Mouse (Mus musculus) lung, embryonic 16.5 days (tissue): Measurements from ENCODE around the gene Zfp846. TPM values are rescaled to one million over a fixed set of nuclear protein-coding genes. Genes with fewer than 3 reads are reported as not detected.
"Not testable (repeated sequence)": the region's sequence is repeated elsewhere in the genome, so short reads cannot be mapped to it uniquely, and the experiment has no call there.

Experiments
- ATAC-seq: fragments of 200-750 bp; cut with Nextera tagmentation; 2 replicates; pipeline ENCODE4 v1.8.0; 2017; ENCODE audit warnings: low read depth, mild to moderate bottlenecking, moderate library complexity
- H3K27ac ChIP-seq: fragments of 300-500 bp; sonication (generic); 2 replicates; pipeline ENCODE4 v1.5.1; 2014; ENCODE audit warnings: mild to moderate bottlenecking, control low read depth, low read length
- H3K27me3 ChIP-seq: fragments of 300-500 bp; sonication (generic); 2 replicates; pipeline ENCODE4 v1.6.1; 2014; ENCODE audit warnings: low read depth, low read length, mixed read lengths; ENCODE audit not compliant: control insufficient read depth, insufficient read depth
- H3K36me3 ChIP-seq: fragments of 300-500 bp; sonication (generic); 2 replicates; pipeline ENCODE4 v1.6.1; 2014; ENCODE audit warnings: low read length; ENCODE audit not compliant: control insufficient read depth, insufficient read depth
- H3K4me1 ChIP-seq: fragments of 300-500 bp; sonication (generic); replicated peaks from 2 replicates; pipeline ENCODE4 v1.6.1; 2014; ENCODE audit warnings: low read length, mixed read lengths; ENCODE audit not compliant: control insufficient read depth, insufficient read depth
- H3K4me2 ChIP-seq: fragments of 300-500 bp; sonication (generic); 2 replicates; pipeline ENCODE4 v1.6.1; 2014; ENCODE audit warnings: low read depth, low read length, control low read depth
- H3K4me3 ChIP-seq: fragments of 300-500 bp; sonication (generic); 2 replicates; pipeline ENCODE4 v1.5.1; 2014; ENCODE audit warnings: mild to moderate bottlenecking, low read length, control low read depth
- H3K9ac ChIP-seq: fragments of 300-500 bp; sonication (generic); 2 replicates; pipeline ENCODE4 v1.6.1; 2014; ENCODE audit warnings: low read length, control low read depth
- H3K9me3 ChIP-seq: fragments of 300-500 bp; sonication (generic); 2 replicates; pipeline ENCODE4 v1.6.1; 2016; ENCODE audit warnings: low read length; ENCODE audit not compliant: control insufficient read depth
- WGBS: fragments of 180-500 bp; shearing (Covaris S2); extraction: QIAGEN DNeasy Blood & Tissue Kit; methylation state at CpG from one replicate; pipeline ENCODE4 v1.1.7; 2014; 5-methylcytosine and 5-hydroxymethylcytosine counted together
- polyA plus RNA-seq: library from polyadenylated mRNA; unstranded; fragments of >200 nt; fragmentation: Nextera tagmentation; extraction: Ambion mirVana; gene quantifications from 2 replicates; pipeline ENCODE4 v1.2.1, GENCODE M21; 2015

The Zfp846 gene
- polyA plus RNA-seq, 1 experiment from 2014 or later = 18.1 TPM

- 85% methylated on average over 2 of the region's 2 CpGs for WGBS
- Histone ChIP-seq H3K36me3 (no peaks in the 10 kb centered on the region), H3K9me3 (no peaks in the 10 kb centered on the region; the same call in 1 of the 2 replicates), H3K4me3 (no peak overlapping the region), H3K27me3 (no peaks in the 10 kb centered on the region), H3K4me1 (no peaks in the 10 kb centered on the region), H3K27ac (no peak overlapping the region), H3K9ac (no peak overlapping the region), H3K4me2 (no peak overlapping the region)
- no peak for ATAC-seq
Measured at GRCm38 (mm10) chr9:20631332-20631731, 50.2 kb downstream of the Zfp846 start.

GRCm38 (mm10) chr9:20635676-20636075 is 54.6 kb downstream of the Zfp846 start:
- H3K4me2 ChIP-seq = not testable (repeated sequence)
- 86% methylated on average over 8 of the region's 8 CpGs for WGBS

DNA sequence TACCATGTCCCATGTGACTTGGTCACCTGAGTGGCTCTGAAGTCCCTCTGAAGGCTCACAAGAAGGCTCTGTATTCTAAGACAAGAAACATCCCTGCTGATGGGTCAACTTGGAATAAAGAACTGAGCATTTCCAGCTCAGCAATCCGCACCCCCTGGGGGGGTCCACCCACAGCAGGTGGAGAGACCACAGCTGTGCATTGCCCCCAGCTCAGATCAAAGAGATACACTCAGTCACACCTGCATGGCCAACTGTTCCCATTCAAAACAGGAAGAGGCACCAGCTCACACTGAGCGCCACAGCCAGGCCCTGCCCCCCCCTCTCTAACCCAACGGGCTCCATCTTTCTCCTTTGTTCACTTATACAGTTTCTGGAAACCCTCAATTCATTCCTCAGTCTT is 55.2 kb downstream of the Zfp846 start:
- H3K4me3 ChIP-seq = no peak overlapping the region
- no peaks in the 10 kb centered on the region; the same call in 1 of the 2 replicates for H3K9me3 ChIP-seq
- H3K36me3 ChIP-seq = peaks cover 11% of the 10 kb centered on the region
- H3K4me2 ChIP-seq = no peak overlapping the region
- ATAC-seq = no peak
- H3K27me3 ChIP-seq = no peaks in the 10 kb centered on the region
- peaks cover 7% of the 10 kb centered on the region; the same call in 1 of the 2 replicates for H3K4me1 ChIP-seq
- H3K27ac ChIP-seq = no peak overlapping the region
- no peak overlapping the region for H3K9ac ChIP-seq
- WGBS = 82% methylated on average over 3 of the region's 3 CpGs

More at GRCm38 (mm10) chr9:20635676-20636075, 54.6 kb downstream of the Zfp846 start:
- H3K9ac ChIP-seq, H3K4me3 ChIP-seq, H3K9me3 ChIP-seq, H3K27me3 ChIP-seq, H3K4me1 ChIP-seq, H3K27ac ChIP-seq, ATAC-seq: not testable (repeated sequence)
- H3K36me3 ChIP-seq = peaks cover 11% of the 10 kb centered on the region

- Histone ChIP-seq H3K4me3 (no peak overlapping the region), H3K9ac (no peak overlapping the region), H3K27ac (no peak overlapping the region), H3K4me1 (peaks cover 10% of the 10 kb centered on the region; the same call in 1 of the 2 replicates), H3K9me3 (no peaks in the 10 kb centered on the region), H3K27me3 (no peaks in the 10 kb centered on the region), H3K36me3 (peaks cover 11% of the 10 kb centered on the region), H3K4me2 (no peak overlapping the region)
- 65% methylated on average over 2 of the region's 2 CpGs for WGBS
- no peak for ATAC-seq
Measured at GRCm38 (mm10) chr9:20636790-20637189, 55.7 kb downstream of the Zfp846 start.

DNA sequence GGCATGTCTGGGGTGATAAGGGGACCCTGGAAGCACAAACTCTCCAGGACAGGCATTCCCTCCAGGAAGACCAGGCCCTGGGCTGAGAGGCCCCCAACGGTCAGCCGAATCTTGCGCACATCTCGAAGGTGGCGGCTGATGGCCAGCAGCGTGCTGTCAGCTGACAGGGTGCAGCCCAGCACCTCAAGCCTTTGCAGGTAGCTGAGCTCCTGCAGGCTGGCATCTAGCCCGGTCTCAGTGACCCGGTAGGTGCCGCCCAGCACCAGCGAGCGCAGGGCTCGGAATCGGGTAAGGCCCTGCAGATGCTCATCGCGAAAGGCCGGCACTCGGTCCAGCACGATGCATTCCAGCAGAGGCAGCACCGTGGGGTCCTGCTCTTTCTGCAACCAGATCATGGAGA is 57.5 kb downstream of the Zfp846 start:
- Histone ChIP-seq H3K4me1 (peaks cover 10% of the 10 kb centered on the region; the same call in 1 of the 2 replicates), H3K4me3 (no peak overlapping the region), H3K4me2 (no peak overlapping the region), H3K27me3 (no peaks in the 10 kb centered on the region), H3K27ac (no peak overlapping the region), H3K9ac (no peak overlapping the region), H3K9me3 (no peaks in the 10 kb centered on the region), H3K36me3 (peaks cover 11% of the 10 kb centered on the region)
- no peak for ATAC-seq
- 92% methylated on average over 19 of the region's 19 CpGs for WGBS

DNA sequence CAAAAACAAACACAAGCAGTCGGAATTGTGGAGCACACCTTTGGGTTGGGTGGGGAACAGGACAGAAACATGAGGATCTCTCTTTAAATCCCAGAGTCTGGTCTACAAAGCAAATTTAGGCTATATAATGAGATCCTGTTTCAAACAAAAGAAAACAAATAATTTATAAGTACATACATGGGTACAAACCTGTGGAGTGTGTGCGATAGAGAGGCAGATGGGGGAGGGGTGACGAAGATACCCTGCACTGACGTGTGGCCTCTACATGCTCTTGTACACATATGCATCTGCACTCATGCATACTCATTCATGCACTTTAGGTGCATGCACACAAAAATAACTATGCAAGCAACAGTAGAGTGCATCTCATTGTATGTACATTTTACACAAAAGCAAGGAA is 58.4 kb downstream of the Zfp846 start:
- Histone ChIP-seq H3K9ac (no peak overlapping the region), H3K27ac (no peak overlapping the region), H3K27me3 (no peaks in the 10 kb centered on the region), H3K9me3 (no peaks in the 10 kb centered on the region), H3K4me2 (no peak overlapping the region), H3K4me3 (no peak overlapping the region), H3K4me1 (peaks cover 10% of the 10 kb centered on the region; the same call in 1 of the 2 replicates), H3K36me3 (peaks cover 11% of the 10 kb centered on the region)
- 87% methylated on average over 4 of the region's 4 CpGs for WGBS
- ATAC-seq = no peak

- peak overlapping the region; percentile 86 for H3K9ac ChIP-seq
- 7% methylated on average over 6 of the region's 6 CpGs for WGBS
- ATAC-seq = no peak
Measured at GRCm38 (mm10) chr9:20641501-20641900, 60.4 kb downstream of the Zfp846 start.

DNA sequence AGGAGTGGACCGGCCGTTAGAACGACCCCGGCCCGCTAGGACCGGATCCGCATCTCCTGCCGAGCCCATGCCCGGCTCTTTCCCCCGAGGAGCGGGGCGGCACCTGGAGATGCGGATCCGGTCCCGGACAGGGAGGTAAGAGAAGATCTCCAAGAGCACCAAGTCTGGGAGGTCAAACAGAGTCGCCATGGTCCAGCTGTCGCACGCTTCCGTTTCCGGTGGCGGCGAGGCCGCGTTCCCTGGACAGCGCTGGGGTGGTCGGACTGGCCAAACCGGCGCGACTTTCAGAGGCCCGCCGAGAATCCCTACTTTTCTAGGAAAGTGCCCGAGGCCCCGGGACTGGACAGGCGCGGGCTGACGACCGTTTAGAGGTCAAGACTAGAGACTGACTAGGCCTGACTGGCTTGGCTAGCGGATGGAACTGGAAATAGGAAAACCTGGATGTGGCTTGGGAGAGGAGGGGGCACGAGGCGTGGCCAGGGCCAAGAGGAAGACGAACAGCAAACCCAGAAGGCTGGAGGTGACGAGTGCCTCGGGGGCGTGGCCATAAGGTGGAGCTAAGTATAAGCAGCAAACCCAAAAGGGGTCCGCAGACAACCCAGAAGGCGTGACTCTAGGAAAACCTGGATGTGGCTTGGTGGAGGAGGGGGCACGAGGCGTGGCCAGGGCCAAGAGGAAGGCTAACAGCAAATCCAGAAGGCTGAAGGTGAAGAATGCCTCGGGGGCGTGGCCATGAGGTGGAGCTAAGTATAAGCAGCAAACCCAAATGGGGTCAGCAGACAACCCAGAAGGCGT is 61.2 kb downstream of the Zfp846 start, which contains the start of gene Ubl5:
Gene Ubl5, plus strand, starts transcription at position 778 of the 795 bp plus-strand sequence.
- H3K4me3 ChIP-seq = peak within 1 kb of the TSS; percentile 94
- peak within 1 kb of the TSS; percentile 83 for H3K4me2 ChIP-seq
- H3K36me3 ChIP-seq = peaks cover 15% of the 10 kb centered on the region
- under 1% methylated on average over 51 of the region's 51 CpGs for WGBS
- H3K9me3 ChIP-seq = no peaks in the 10 kb centered on the region
- peak within 1 kb of the TSS; percentile 86 for H3K9ac ChIP-seq
- H3K4me1 ChIP-seq = peaks cover 19% of the 10 kb centered on the region; the same call in 1 of the 2 replicates
- H3K27ac ChIP-seq = peak within 1 kb of the TSS; percentile 97
- H3K27me3 ChIP-seq = no peaks in the 10 kb centered on the region
- ATAC-seq = peak; percentile 95

More at GRCm38 (mm10) chr9:20641501-20641900, 60.4 kb downstream of the Zfp846 start:
- no peak overlapping the region for H3K27ac ChIP-seq
- peaks cover 19% of the 10 kb centered on the region; the same call in 1 of the 2 replicates for H3K4me1 ChIP-seq
- H3K9me3 ChIP-seq = no peaks in the 10 kb centered on the region
- peaks cover 15% of the 10 kb centered on the region for H3K36me3 ChIP-seq
- H3K27me3 ChIP-seq = no peaks in the 10 kb centered on the region
- peak overlapping the region; percentile 83 for H3K4me2 ChIP-seq
- peak overlapping the region; percentile 94 for H3K4me3 ChIP-seq

DNA sequence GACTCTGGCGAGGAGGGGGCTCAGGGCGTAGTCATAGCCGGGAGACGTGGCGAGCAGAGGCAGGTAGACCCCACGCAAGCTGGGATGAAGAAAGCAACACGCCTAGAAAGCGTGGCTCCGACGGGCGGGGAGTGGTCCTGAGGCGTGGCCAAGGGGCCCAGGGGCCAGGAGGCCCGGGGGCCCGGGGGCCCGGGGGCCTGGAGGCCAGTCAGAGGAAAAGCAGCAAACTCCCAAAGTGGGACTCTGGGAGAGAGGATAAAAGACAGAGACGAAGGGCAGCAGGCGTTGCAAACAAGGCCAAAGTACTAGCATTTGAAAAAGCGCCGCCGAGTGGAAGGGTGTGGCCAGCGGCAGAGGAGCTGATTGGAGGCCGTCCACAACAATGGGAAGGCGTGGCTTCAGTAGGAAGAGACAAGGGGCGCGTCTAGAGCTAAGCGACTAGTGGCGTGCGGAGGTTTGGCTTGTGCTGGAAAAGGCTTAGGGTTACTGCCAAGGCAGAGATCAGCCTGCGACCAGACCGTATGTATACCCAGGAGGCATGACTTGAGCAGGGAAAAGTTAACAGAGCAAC is 61.9 kb downstream of the Zfp846 start:
- ATAC-seq = peak; percentile 86
- H3K9me3 ChIP-seq = no peaks in the 10 kb centered on the region
- peak overlapping the region; percentile 83 for H3K4me2 ChIP-seq
- H3K27me3 ChIP-seq = no peaks in the 10 kb centered on the region
- peaks cover 14% of the 10 kb centered on the region for H3K36me3 ChIP-seq
- H3K9ac ChIP-seq = peak overlapping the region; percentile 84
- WGBS = under 1% methylated on average over 30 of the region's 30 CpGs
- peaks cover 19% of the 10 kb centered on the region; the same call in 1 of the 2 replicates for H3K4me1 ChIP-seq
- peak overlapping the region; percentile 97 for H3K27ac ChIP-seq
- peak overlapping the region; percentile 94 for H3K4me3 ChIP-seq
